In genomic region chr16:78237641-78238051, GRCm38 (mm10) we compare ENCODE assay signal across 9 mouse cellular contexts.
DNase-seq lines count a peak whose midpoint lies in the region; ATAC-seq and TF ChIP-seq lines count a peak whose summit lies in the region.
"Had no signal": no experiment of that assay in that cellular context is flagged by ENCODE, and none has a peak within 500 bp of the region (broad histone marks: within the 10 kb centered on the region; RNA-seq: fewer than 3 reads in every experiment).

No protein-coding gene starts in this region.

- H3K9me3 ChIP-seq in forebrain, embryonic 10.5 days, result no peaks in the 10 kb centered on the region
- H3K9me3 ChIP-seq in limb, embryonic 14.5 days (ENCODE audit: control insufficient read depth, low read length), result no peaks in the 10 kb centered on the region
- H3K9me3 ChIP-seq in neural tube, embryonic 15.5 days (replicated peaks), result no peaks in the 10 kb centered on the region

- no peak for TF ChIP-seq POLR2A in heart, adult 2 months (IDR thresholded peaks at IDR 0.05; ENCODE audit: insufficient read depth, low read depth, low read length)
- no peak for TF ChIP-seq POLR2A in limb, embryonic 14.5 days (IDR thresholded peaks at IDR 0.05; ENCODE audit: borderline replicate concordance, extremely low read depth, insufficient read depth, insufficient read length)

- peak; percentile 27; the same call in 1 of the 2 replicates for ATAC-seq in limb, embryonic 14.5 days (ENCODE audit: low FRiP score, low read depth)
- ATAC-seq in neural tube, embryonic 15.5 days (ENCODE audit: low FRiP score), result peak; percentile 77

- TF ChIP-seq CTCF in heart, adult 2 months (IDR thresholded peaks at IDR 0.05), result no peak

- peaks cover 4% of the 10 kb centered on the region for H3K4me1 ChIP-seq in heart, adult 2 months (ENCODE audit: control insufficient read depth, insufficient read depth, low read length)
- H3K4me1 ChIP-seq in forebrain, embryonic 10.5 days, result peaks cover 35% of the 10 kb centered on the region
- H3K4me1 ChIP-seq in limb, embryonic 14.5 days (ENCODE audit: control insufficient read depth, insufficient read depth, low read length), result no peaks in the 10 kb centered on the region
- H3K4me1 ChIP-seq in neural tube, embryonic 15.5 days, result peaks cover 21% of the 10 kb centered on the region

- H3K79me2 ChIP-seq in heart, adult 2 months (replicated peaks; ENCODE audit: control insufficient read depth, insufficient read depth, low read length), result no peaks in the 10 kb centered on the region

- WGBS in heart, adult 2 months, result under 1% methylated on average over 15 of the region's 15 CpGs
- WGBS in forebrain, embryonic 10.5 days, result 0% methylated on average over 14 of the region's 15 CpGs
- WGBS in limb, embryonic 14.5 days, result 0% methylated on average over 13 of the region's 15 CpGs
- WGBS in neural tube, embryonic 15.5 days, result under 1% methylated on average over 12 of the region's 15 CpGs

- intact Hi-C loops in heart, adult 2 months (cut with DNase I), result no loop called here
- intact Hi-C loops in heart, postnatal 14 days (cut with DNase I), result no loop called here

- no peak overlapping the region for H3K27ac ChIP-seq in heart, adult 2 months
- H3K27ac ChIP-seq in forebrain, embryonic 10.5 days, result peak overlapping the region; percentile 87
- 0 out of 2 replicates have a peak overlapping the region, but pooled peaks have one; percentile 19 for H3K27ac ChIP-seq in limb, embryonic 14.5 days (replicated peaks; ENCODE audit: low read depth, low read length)
- H3K27ac ChIP-seq in neural tube, embryonic 15.5 days (replicated peaks), result peak overlapping the region; percentile 88

- H3K4me2 ChIP-seq in limb, embryonic 14.5 days (replicated peaks; ENCODE audit: low read depth, low read length, severe bottlenecking), result peak overlapping the region; percentile 87
- peak overlapping the region; percentile 73 for H3K4me2 ChIP-seq in neural tube, embryonic 15.5 days

- DNase-seq in heart, adult 2 months, result no peak
- DNase-seq in heart, postnatal 14 days, result no peak
- peak; percentile 31 for DNase-seq in CD4-positive, CD25-positive, alpha-beta regulatory T cell, adult 2 months (ENCODE audit: low read depth, low spot score)
- peak; percentile 56 for DNase-seq in forebrain, embryonic 10.5 days (ENCODE audit: extremely low spot score, low spot score)
- peak; percentile 22 for DNase-seq in limb, embryonic 14.5 days (ENCODE audit: low spot score)
- no peak for DNase-seq in layer of hippocampus, postnatal 36 days
- no peak for DNase-seq in B cell, adult 2 months

- no peak for TF ChIP-seq EP300 in heart, adult 2 months (IDR thresholded peaks at IDR 0.05; ENCODE audit: insufficient read depth, low read depth, low read length)

- H3K27me3 ChIP-seq in heart, adult 2 months (ENCODE audit: control insufficient read depth, insufficient read depth, low read length), result no peaks in the 10 kb centered on the region
- H3K27me3 ChIP-seq in forebrain, embryonic 10.5 days (ENCODE audit: poor library complexity, severe bottlenecking), result peaks cover 29% of the 10 kb centered on the region
- H3K27me3 ChIP-seq in limb, embryonic 14.5 days (ENCODE audit: control insufficient read depth, insufficient read depth, low read length), result peaks cover 4% of the 10 kb centered on the region; the same call in 1 of the 2 replicates
- no peaks in the 10 kb centered on the region for H3K27me3 ChIP-seq in neural tube, embryonic 15.5 days (replicated peaks)

- H3K4me3 ChIP-seq in heart, adult 2 months, result peak overlapping the region; percentile 27
- H3K4me3 ChIP-seq in forebrain, embryonic 10.5 days, result peak overlapping the region; percentile 51
- peak overlapping the region; percentile 45 for H3K4me3 ChIP-seq in limb, embryonic 14.5 days (replicated peaks; ENCODE audit: low read length)
- H3K4me3 ChIP-seq in neural tube, embryonic 15.5 days (replicated peaks), result peak overlapping the region; percentile 44
- H3K4me3 ChIP-seq: erythroblast, embryonic 14.5 days had no signal

- H3K36me3 ChIP-seq in heart, adult 2 months (ENCODE audit: control insufficient read depth, insufficient read depth, low read length), result no peaks in the 10 kb centered on the region
- H3K36me3 ChIP-seq in forebrain, embryonic 10.5 days (replicated peaks), result no peaks in the 10 kb centered on the region
- no peaks in the 10 kb centered on the region for H3K36me3 ChIP-seq in limb, embryonic 14.5 days (ENCODE audit: control insufficient read depth, insufficient read depth, low read length)
- H3K36me3 ChIP-seq in neural tube, embryonic 15.5 days, result no peaks in the 10 kb centered on the region

- peak overlapping the region; percentile 39; the same call in 1 of the 2 replicates for H3K9ac ChIP-seq in heart, adult 2 months (ENCODE audit: low read depth, low read length)
- H3K9ac ChIP-seq in limb, embryonic 14.5 days (ENCODE audit: low read depth, low read length, severe bottlenecking), result peak overlapping the region; percentile 53
- peak overlapping the region; percentile 58 for H3K9ac ChIP-seq in neural tube, embryonic 15.5 days (replicated peaks)

Comparison
In these comparisons a context has a peak if more than half of its experiments do, and no peak if none do; other contexts are left out.
1. DNase-seq: peak in CD4-positive, CD25-positive, alpha-beta regulatory T cell, adult 2 months (single experiment), forebrain, embryonic 10.5 days (single experiment) and limb, embryonic 14.5 days (single experiment); none in heart, adult 2 months (0 of 2), heart, postnatal 14 days (0 of 2), layer of hippocampus, postnatal 36 days (0 of 2) and B cell, adult 2 months (0 of 2).
2. Peak in every context shown above with its lines, with median percentiles within 50 percentile points of each other: H3K4me3 ChIP-seq and H3K9ac ChIP-seq.